Mouse (Mus musculus) cerebellum, adult 2 months (tissue): ENCODE data around the gene Vmn1r194.

Experiments
- CTCF ChIP-seq: fragments of 200-500 bp; IDR thresholded peaks from 2 replicates; pipeline ENCODE4 v1.5.1; 2011; ENCODE audit warnings: low read depth, mild to moderate bottlenecking, control low read depth, low read length, moderate library complexity, borderline replicate concordance; ENCODE audit not compliant: insufficient read depth
- POLR2A ChIP-seq: fragments of 200-500 bp; IDR thresholded peaks from 2 replicates; pipeline ENCODE4 v1.6.1; 2011; ENCODE audit warnings: low read length, control low read depth, borderline replicate concordance; ENCODE audit not compliant: insufficient read depth

DNA sequence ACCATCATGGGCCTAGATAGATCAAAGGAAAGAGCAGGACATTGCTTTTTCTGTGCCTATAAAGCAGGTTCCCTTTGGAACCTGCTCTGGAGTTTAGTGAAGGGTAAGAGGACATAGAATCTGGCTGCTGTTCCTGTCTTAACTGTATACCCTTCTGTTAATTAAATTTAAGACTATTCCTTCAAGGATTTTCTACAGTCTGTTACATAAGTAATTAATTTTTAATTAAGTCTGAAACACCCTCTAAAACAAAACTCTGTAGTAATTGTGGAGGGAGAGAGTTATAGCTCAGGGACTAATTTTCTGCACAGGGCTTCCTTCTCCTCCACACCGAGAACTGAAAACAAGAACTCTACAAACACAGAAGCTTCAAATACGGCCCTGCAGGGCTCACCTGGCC lies 45.6 kb downstream of the Vmn1r194 start, which contains the start of gene Vmn1r196:
- TF ChIP-seq CTCF (no peak), POLR2A (no peak)
